Mouse (Mus musculus): ENCODE measurements at regions not wholly inside any gene's neighbourhood (a gene's known extent, or its start where the extent isn't known, plus 50 kb on each side); places are given as distances from the start of the nearest gene placed in this dataset.

- DNase-seq (ENCODE audit: low spot score in 2 of 2) = no peak
These were observed 52.8 kb upstream of the Chodl start for GRCm38 (mm10) chr16:78877941-78878340.

- no peak for DNase-seq (ENCODE audit: low spot score in 2 of 2)
These were observed 71.7 kb upstream of the Chodl start for GRCm38 (mm10) chr16:78859006-78859405.

GRCm38 (mm10) chr16:78830957-78831356 lies 99.8 kb upstream of the Chodl start:
- DNase-seq (ENCODE audit: low spot score in 2 of 2) = no peak

- peak; percentile 30 to 43 for DNase-seq (ENCODE audit: low spot score in 2 of 2)
These were observed 103.0 kb upstream of the Chodl start for GRCm38 (mm10) chr16:78827739-78828138.

- no peak for DNase-seq (ENCODE audit: low spot score in 2 of 2)
These were observed 140.7 kb upstream of the Chodl start for GRCm38 (mm10) chr16:78790064-78790463.

GRCm38 (mm10) chr16:78759226-78759625 lies 171.5 kb upstream of the Chodl start:
- no peak for DNase-seq (ENCODE audit: low spot score in 2 of 2)

- DNase-seq (ENCODE audit: low spot score in 2 of 2) = no peak
These were observed 161.4 kb upstream of the D16Ertd472e start for GRCm38 (mm10) chr16:78737902-78738301.

GRCm38 (mm10) chr16:78730583-78731501 lies 154.3 kb upstream of the D16Ertd472e start:
- peak; percentile 19 to 30 for DNase-seq (ENCODE audit: low spot score in 2 of 2)

GRCm38 (mm10) chr16:78725541-78725940 lies 149.0 kb upstream of the D16Ertd472e start:
- DNase-seq (ENCODE audit: low spot score in 2 of 2) = no peak

GRCm38 (mm10) chr16:78709943-78710342 lies 133.4 kb upstream of the D16Ertd472e start:
- no peak for DNase-seq (ENCODE audit: low spot score in 2 of 2)

- no peak for DNase-seq (ENCODE audit: low spot score in 2 of 2)
These were observed 131.1 kb upstream of the D16Ertd472e start for GRCm38 (mm10) chr16:78707566-78707965.

GRCm38 (mm10) chr16:78707165-78707564 lies 130.7 kb upstream of the D16Ertd472e start:
- DNase-seq (ENCODE audit: low spot score in 2 of 2) = no peak

- no peak for DNase-seq (ENCODE audit: low spot score in 2 of 2)
These were observed 121.2 kb upstream of the D16Ertd472e start for GRCm38 (mm10) chr16:78697514-78698209.

GRCm38 (mm10) chr16:78688251-78688650 lies 111.7 kb upstream of the D16Ertd472e start:
- DNase-seq (ENCODE audit: low spot score in 2 of 2) = no peak

- DNase-seq (ENCODE audit: low spot score in 2 of 2) = no peak
These were observed 108.7 kb upstream of the D16Ertd472e start for GRCm38 (mm10) chr16:78685160-78685559.

GRCm38 (mm10) chr16:78684031-78684430 lies 107.5 kb upstream of the D16Ertd472e start:
- peak; percentile 58 to 67 for DNase-seq (ENCODE audit: low spot score in 2 of 2)

- no peak for DNase-seq (ENCODE audit: low spot score in 2 of 2)
These were observed 84.6 kb upstream of the D16Ertd472e start for GRCm38 (mm10) chr16:78661126-78661525.

- peak; percentile 27 to 34 for DNase-seq (ENCODE audit: low spot score in 2 of 2)
These were observed 68.2 kb upstream of the D16Ertd472e start for GRCm38 (mm10) chr16:78644710-78645109.

GRCm38 (mm10) chr16:78641717-78642116 lies 65.2 kb upstream of the D16Ertd472e start:
- no peak for DNase-seq (ENCODE audit: low spot score in 2 of 2)

- no peak for DNase-seq (ENCODE audit: low spot score in 2 of 2)
These were observed 64.7 kb upstream of the D16Ertd472e start for GRCm38 (mm10) chr16:78641205-78641604.

GRCm38 (mm10) chr16:78637452-78637851 lies 60.9 kb upstream of the D16Ertd472e start:
- no peak for DNase-seq (ENCODE audit: low spot score in 2 of 2)

GRCm38 (mm10) chr16:78637015-78637414 lies 60.5 kb upstream of the D16Ertd472e start:
- DNase-seq (ENCODE audit: low spot score in 2 of 2) = peak; percentile 33 to 54

GRCm38 (mm10) chr16:78635774-78636173 lies 59.3 kb upstream of the D16Ertd472e start:
- DNase-seq (ENCODE audit: low spot score in 2 of 2) = no peak

Measured in right cerebral cortex, postnatal 10 days (tissue).